Mouse (Mus musculus) heart, postnatal 0 days (tissue): Measurements from ENCODE around the gene Kif18b.

Source experiments
- CTCF ChIP-seq: IDR thresholded peaks from 2 replicates; pipeline ENCODE4 v1.5.1; 2016; ENCODE audit warnings: antibody characterized with exemption, control low read depth, low read depth
- EP300 ChIP-seq: IDR thresholded peaks from 2 replicates; pipeline ENCODE4 v1.6.1; 2016; ENCODE audit warnings: antibody characterized with exemption, low read depth

- TF ChIP-seq CTCF, result no peak
- TF ChIP-seq EP300, result no peak
These were observed 33.9 kb upstream of the Kif18b start for GRCm38 (mm10) chr11:102958870-102959269.
